Mouse (Mus musculus): ENCODE measurements around the gene Etv6.

- TF ChIP-seq CTCF (IDR thresholded peaks at IDR 0.05; ENCODE audit: extremely low read depth, insufficient read length, insufficient replicate concordance, low read depth, low read length) (no peak), POLR2A (IDR thresholded peaks at IDR 0.05; ENCODE audit: low read depth, low read length) (no peak)
Observed at GRCm38 (mm10) chr6:134082229-134082920, 46.9 kb downstream of the Etv6 start.
